Mouse (Mus musculus) CH12.LX (cell line): ENCODE results near the gene Srd5a2. TPM values are rescaled to one million over a fixed set of nuclear protein-coding genes. Genes with fewer than 3 reads are reported as not detected.

Experiments used
- DNase-seq: peaks from one replicate; pipeline ENCODE4 v3.0.0-alpha.2; 2013; ENCODE audit errors: extremely low read depth
- H3K27ac ChIP-seq: 2 replicates; pipeline ENCODE4 v1.5.1; 2012; ENCODE audit warnings: low read depth, mild to moderate bottlenecking, control low read depth, moderate library complexity; ENCODE audit not compliant: insufficient read depth
- H3K27me3 ChIP-seq: replicated peaks from 2 replicates; pipeline ENCODE3; 2012; ENCODE audit warnings: inconsistent platforms
- H3K36me3 ChIP-seq, 2 experiments: replicated peaks in 1 of 2; 2 replicates each; pipeline versions ENCODE3 to v1.6.1; 2012; ENCODE audit warnings: inconsistent platforms in 1 of 2, low read length in 1 of 2, mild to moderate bottlenecking in 1 of 2, mixed read lengths in 1 of 2, moderate library complexity in 1 of 2; ENCODE audit not compliant: control insufficient read depth in 1 of 2, insufficient read depth in 1 of 2
- H3K4me1 ChIP-seq, 2 experiments: 2 replicates each; pipeline ENCODE4 v1.6.1; 2012; ENCODE audit warnings: inconsistent platforms in 1 of 2, moderate library complexity in 1 of 2; ENCODE audit not compliant: insufficient read depth in 2 of 2, control insufficient read depth in 1 of 2
- H3K4me2 ChIP-seq: 2 replicates; pipeline ENCODE4 v1.6.1; 2012; ENCODE audit warnings: low read depth, mild to moderate bottlenecking, control low read depth; ENCODE audit not compliant: poor library complexity, insufficient read depth, severe bottlenecking
- H3K4me3 ChIP-seq, 3 experiments: fragments of 150-350 bp in 1 of 3; sonication (generic) in 1 of 3; replicated peaks in 1 of 3; 2 replicates each; pipeline versions ENCODE3 to v1.5.1; 2011 to 2012; ENCODE audit warnings: low read depth in 2 of 3, low read length in 2 of 3, mild to moderate bottlenecking in 2 of 3, moderate library complexity in 2 of 3, control low read depth in 1 of 3, improper control_type of control experiment in 1 of 3, inconsistent platforms in 1 of 3, mixed read lengths in 1 of 3; ENCODE audit not compliant: poor library complexity in 1 of 3
- H3K79me2 ChIP-seq: replicated peaks from 2 replicates; pipeline ENCODE4 v1.6.1; 2012; ENCODE audit warnings: mild to moderate bottlenecking, moderate library complexity; ENCODE audit not compliant: control insufficient read depth, poor library complexity, insufficient read depth, severe bottlenecking; ENCODE audit errors: extremely low read depth
- H3K9ac ChIP-seq: 2 replicates; pipeline ENCODE4 v1.6.1; 2012; ENCODE audit warnings: low read depth, mild to moderate bottlenecking, control low read depth, moderate library complexity; ENCODE audit not compliant: insufficient read depth
- H3K9me3 ChIP-seq: replicated peaks from 2 replicates; pipeline ENCODE3; 2012; ENCODE audit warnings: low read length, inconsistent platforms, mixed read lengths
- BHLHE40 ChIP-seq: IDR thresholded peaks from 2 replicates; pipeline ENCODE4 v1.6.1; 2011; ENCODE audit warnings: mild to moderate bottlenecking, low read depth, low read length, improper control_type of control experiment
- CHD1 ChIP-seq: IDR thresholded peaks from 2 replicates; pipeline ENCODE4 v1.6.1; 2012; ENCODE audit warnings: low read depth, low read length, improper control_type of control experiment, inconsistent platforms
- CHD2 ChIP-seq: IDR thresholded peaks from 2 replicates; pipeline ENCODE4 v1.6.1; 2011; ENCODE audit warnings: low read length, improper control_type of control experiment
- CTCF ChIP-seq, 2 experiments: IDR thresholded peaks in 1 of 2; conservative IDR thresholded peaks in 1 of 2; 2 replicates each; pipeline ENCODE4 v1.5.1; 2011 to 2012; ENCODE audit warnings: low read depth in 2 of 2, low read length in 2 of 2, improper control_type of control experiment in 1 of 2, inconsistent platforms in 1 of 2, mild to moderate bottlenecking in 1 of 2, moderate library complexity in 1 of 2
- EP300 ChIP-seq: IDR thresholded peaks from 2 replicates; pipeline ENCODE4 v1.6.1; 2011; ENCODE audit warnings: low read length, improper control_type of control experiment
- ETS1 ChIP-seq: conservative IDR thresholded peaks from 2 replicates; pipeline ENCODE4 v1.6.1; 2012; ENCODE audit warnings: low read depth, mild to moderate bottlenecking, inconsistent platforms, low read length, improper control_type of control experiment, moderate library complexity
- HCFC1 ChIP-seq: IDR thresholded peaks from 2 replicates; pipeline ENCODE4 v1.6.1; 2012; ENCODE audit warnings: low read depth, mild to moderate bottlenecking, inconsistent platforms, low read length, improper control_type of control experiment
- KAT2A ChIP-seq: IDR thresholded peaks from 2 replicates; pipeline ENCODE4 v1.6.1; 2012; ENCODE audit warnings: low read length, improper control_type of control experiment, inconsistent platforms; ENCODE audit not compliant: insufficient replicate concordance
- MAFK ChIP-seq: IDR thresholded peaks from 2 replicates; pipeline ENCODE4 v1.6.1; 2011; ENCODE audit warnings: low read length, improper control_type of control experiment; ENCODE audit not compliant: insufficient replicate concordance
- MAX ChIP-seq: IDR thresholded peaks from 2 replicates; pipeline ENCODE4 v1.6.1; 2011; ENCODE audit warnings: low read length, improper control_type of control experiment
- MAZ ChIP-seq: IDR thresholded peaks from 2 replicates; pipeline ENCODE4 v1.6.1; 2012; ENCODE audit warnings: low read depth, mild to moderate bottlenecking, inconsistent platforms, low read length, improper control_type of control experiment, moderate library complexity
- MXI1 ChIP-seq: IDR thresholded peaks from 2 replicates; pipeline ENCODE4 v1.6.1; 2011; ENCODE audit warnings: mild to moderate bottlenecking, low read depth, low read length, improper control_type of control experiment
- MYC ChIP-seq: IDR thresholded peaks from 2 replicates; pipeline ENCODE4 v1.6.1; 2011; ENCODE audit warnings: low read depth, mild to moderate bottlenecking, improper control_type of control experiment, low read length
- POLR2A ChIP-seq: IDR thresholded peaks from 2 replicates; pipeline ENCODE4 v1.6.1; 2011; ENCODE audit warnings: low read depth, mild to moderate bottlenecking, improper control_type of control experiment, low read length
- RAD21 ChIP-seq: IDR thresholded peaks from 2 replicates; pipeline ENCODE4 v1.6.1; 2011; ENCODE audit warnings: low read depth, mild to moderate bottlenecking, low read length, improper control_type of control experiment, moderate library complexity
- TCF12 ChIP-seq: IDR thresholded peaks from 2 replicates; pipeline ENCODE4 v1.6.1; 2014; ENCODE audit warnings: low read depth, mild to moderate bottlenecking, inconsistent platforms, low read length, improper control_type of control experiment
- UBTF ChIP-seq: IDR thresholded peaks from 2 replicates; pipeline ENCODE4 v1.6.1; 2012; ENCODE audit warnings: low read depth, mild to moderate bottlenecking, inconsistent platforms, low read length, improper control_type of control experiment, moderate library complexity
- USF1 ChIP-seq: IDR thresholded peaks from 2 replicates; pipeline ENCODE4 v1.6.1; 2014; ENCODE audit warnings: low read depth, mild to moderate bottlenecking, inconsistent platforms, low read length, improper control_type of control experiment
- ZNF384 ChIP-seq: IDR thresholded peaks from 2 replicates; pipeline ENCODE4 v1.6.1; 2012; ENCODE audit warnings: low read depth, low read length, improper control_type of control experiment, inconsistent platforms
- dilution Hi-C: fragments of 300-500 bp; cut with MboI; formaldehyde crosslinking; loops from 2 replicates; pipeline ENCODE4 v1.14.3; 2020; ENCODE audit warnings: low sequenced_read_pairs; ENCODE audit not compliant: extremely low pct_unique_long_range_greater_than_20kb, extremely low pct_ligation_motif_present
- in situ Hi-C: fragments of 300-500 bp; cut with MboI; formaldehyde crosslinking; loops from 3 replicates; pipeline ENCODE4 v1.14.3; 2019; ENCODE audit warnings: low sequenced_read_pairs, low pct_ligation_motif_present, low pct_unique_long_range_greater_than_20kb, mixed read lengths
- polyA plus RNA-seq: library from polyadenylated mRNA; unstranded; fragments of >175 nt; gene quantifications from 2 replicates; pipeline ENCODE4 v1.2.1, GENCODE M21; 2012; ENCODE audit warnings: low read depth; ENCODE audit not compliant: insufficient read length
- total RNA-seq, 2 experiments: library from RNA; depleted of rRNA; stranded (reverse); fragments of 300-350 nt in 1 of 2; fragments of >200 nt in 1 of 2; gene quantifications; 2 replicates each; pipeline ENCODE4 v1.2.3; 2012 to 2014

The Srd5a2 gene
- total RNA-seq (2012; rRNA removed), result not detected in 2 replicates
- not detected in 2 replicates for total RNA-seq (2014; rRNA removed)
- polyA plus RNA-seq, result not detected in 2 replicates

DNA sequence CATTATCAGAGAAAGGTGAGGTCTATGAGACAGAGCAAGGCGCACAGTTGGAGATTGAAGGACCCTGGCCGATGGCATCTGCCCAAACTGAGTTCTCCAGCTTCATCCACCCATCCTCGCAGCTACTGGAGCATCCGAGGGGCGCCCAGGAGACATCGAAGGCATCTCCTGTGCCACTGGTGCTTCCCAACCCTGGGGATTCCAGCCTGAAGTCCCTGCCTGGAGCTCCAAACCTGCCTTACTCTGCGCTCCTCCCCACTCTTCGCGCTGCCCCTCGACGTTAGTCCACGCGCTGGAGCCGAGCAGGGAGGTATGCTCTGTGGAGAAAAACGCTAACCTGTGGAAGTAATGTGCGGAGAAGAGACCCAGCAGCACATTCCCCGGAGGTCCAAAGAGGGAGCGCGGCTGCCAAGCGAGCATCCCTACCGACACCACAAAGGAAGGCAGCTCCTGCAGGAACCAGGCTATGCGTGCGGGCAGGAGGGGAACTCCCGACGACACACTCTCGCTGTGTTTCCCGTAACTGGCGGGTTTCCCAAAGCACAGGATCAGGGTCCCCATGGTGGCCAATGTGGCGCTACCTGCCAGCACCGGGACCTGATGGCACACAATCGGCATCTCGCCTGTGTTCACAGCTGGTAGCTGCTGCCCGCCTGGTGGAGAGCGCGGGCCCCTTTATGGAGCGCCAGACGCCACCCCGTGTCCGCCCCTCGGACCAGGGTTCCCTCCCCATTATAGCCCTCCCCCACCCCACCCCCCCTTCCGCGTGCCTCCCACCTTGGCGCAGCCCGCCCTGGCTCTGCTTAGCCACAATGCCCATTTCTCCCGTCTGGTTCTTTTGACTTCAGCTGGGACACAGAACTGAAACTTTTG, at the start of gene Srd5a2:
Gene Srd5a2 (minus strand): TSS at position 707 of the 873 bp plus-strand sequence.
- no peak for DNase-seq
- H3K4me3 ChIP-seq, result no peak within 1 kb of the TSS
- no peaks in the 10 kb centered on the region for H3K36me3 ChIP-seq
- H3K27ac ChIP-seq, result no peak within 1 kb of the TSS
- H3K27me3 ChIP-seq, result no peaks in the 10 kb centered on the region
- in situ Hi-C loops (no loop called here), dilution Hi-C loops (no loop called here)
- H3K4me2 ChIP-seq, result no peak within 1 kb of the TSS
- H3K9me3 ChIP-seq, result no peaks in the 10 kb centered on the region
- H3K4me1 ChIP-seq, result no peaks in the 10 kb centered on the region; a peak in 2 of 4 replicates
- no peaks in the 10 kb centered on the region for H3K79me2 ChIP-seq
- H3K9ac ChIP-seq, result no peak within 1 kb of the TSS
- TF ChIP-seq MAZ (no peak), TCF12 (no peak), MAX (no peak), ZNF384 (no peak), KAT2A (no peak), CTCF (conservative IDR thresholded peaks at IDR 0.05 in 1 of 2, IDR thresholded peaks at IDR 0.05 in 1 of 2; ENCODE audit: low read depth in 2 of 2, low read length in 2 of 2) (no peak), ETS1 (no peak), CHD1 (no peak), MAFK (no peak), HCFC1 (no peak), UBTF (no peak), RAD21 (no peak), MXI1 (no peak), BHLHE40 (no peak), CHD2 (no peak), USF1 (no peak), POLR2A (no peak)

DNA sequence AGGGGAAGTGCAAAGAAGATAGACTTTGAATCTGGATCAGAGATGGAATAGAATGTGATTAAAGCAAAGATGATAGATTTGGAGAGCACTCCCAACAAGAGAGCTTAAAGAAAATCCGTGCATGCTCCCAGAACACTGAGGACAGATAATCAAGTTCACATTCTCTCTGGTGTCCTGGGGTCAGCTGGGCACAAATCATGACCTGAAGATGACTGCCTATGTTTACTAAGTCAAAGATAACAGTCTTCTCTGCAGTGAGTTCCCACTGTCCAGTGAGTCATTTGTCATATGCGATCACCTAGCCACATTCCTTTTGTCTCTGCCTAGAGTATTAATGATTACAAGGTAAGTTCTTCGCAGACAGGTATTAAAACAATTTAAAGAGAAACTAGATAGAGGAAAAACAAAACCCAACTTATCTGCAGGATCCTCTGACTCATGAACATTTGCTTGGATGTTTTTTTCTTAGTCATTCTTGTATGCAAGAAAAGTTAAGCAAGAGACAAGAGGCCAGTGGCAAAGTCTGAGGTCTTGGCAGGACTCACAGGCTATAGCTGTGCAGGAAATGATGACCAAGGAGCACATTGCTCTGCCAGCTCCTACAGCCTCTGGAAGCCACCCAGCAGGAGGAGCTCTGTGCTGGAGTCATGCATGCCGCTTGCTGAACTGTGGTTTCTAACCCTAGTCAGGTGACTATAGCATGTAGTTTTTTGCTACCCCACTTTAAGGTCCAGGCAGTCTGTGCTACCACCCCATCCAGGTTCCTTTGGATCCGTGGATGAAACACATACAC, 41.4 kb upstream of the Srd5a2 start:
- Histone ChIP-seq H3K4me1 (peaks cover 0 to 4% of the 10 kb centered on the region in 2 experiments; a peak in 1 of 4 replicates), H3K27me3 (no peaks in the 10 kb centered on the region), H3K27ac (no peak overlapping the region), H3K79me2 (no peaks in the 10 kb centered on the region), H3K9ac (no peak overlapping the region), H3K9me3 (no peaks in the 10 kb centered on the region), H3K4me3 (no peak overlapping the region), H3K36me3 (no peaks in the 10 kb centered on the region), H3K4me2 (no peak overlapping the region)
- DNase-seq, result no peak
- dilution Hi-C loops, result no loop called here
- in situ Hi-C loops, result no loop called here
- TF ChIP-seq CTCF (conservative IDR thresholded peaks at IDR 0.05 in 1 of 2, IDR thresholded peaks at IDR 0.05 in 1 of 2; ENCODE audit: low read depth in 2 of 2, low read length in 2 of 2) (no peak), MYC (no peak), EP300 (no peak), USF1 (no peak)
